Mouse (Mus musculus): ENCODE data around the gene Fsip1. TPM values are rescaled to one million over a fixed set of nuclear protein-coding genes. Genes with fewer than 3 reads are reported as not detected.

Gene Fsip1
- 1.0 and 1.2 TPM in 2 replicates for polyA plus RNA-seq (2014; fragmentation: Nextera tagmentation; extraction: Ambion mirVana)

DNA sequence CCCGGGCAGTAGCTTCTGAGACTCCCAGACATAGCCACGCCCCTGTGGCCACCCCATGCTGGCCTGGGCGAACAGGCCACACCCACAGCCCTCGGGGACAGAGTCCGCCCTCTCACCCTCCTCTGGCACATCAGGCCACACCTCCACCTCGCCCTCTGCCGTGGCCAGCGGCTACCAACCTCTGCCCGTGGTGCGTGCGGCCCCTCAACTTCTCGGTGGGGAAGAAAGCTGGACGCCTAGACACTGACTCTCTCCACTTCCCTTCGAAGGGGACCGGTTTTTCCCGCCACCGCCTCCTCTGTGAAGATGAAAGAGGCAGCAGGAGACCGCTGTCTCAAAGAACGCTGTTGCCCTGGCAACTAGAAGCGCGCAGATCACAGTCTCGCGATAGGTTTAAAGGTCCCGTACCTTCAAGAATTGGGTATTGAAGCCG, at the start of gene Fsip1:
TSS of gene Fsip1 (minus strand) at position 346 of the 433 bp plus-strand sequence.
- DNase-seq (ENCODE audit: low spot score) (peak; percentile 82), ATAC-seq (ENCODE audit: insufficient number of reproducible peaks, low FRiP score, low TSS enrichment, low read depth) (peak; percentile 91)
- peak within 1 kb of the TSS; percentile 37 for H3K4me3 ChIP-seq (ENCODE audit: low read depth, low read length)
- no peaks in the 10 kb centered on the region for H3K27me3 ChIP-seq (ENCODE audit: control insufficient read depth, insufficient read depth, low read length)
- WGBS = 2% methylated on average over 25 of the region's 25 CpGs
- H3K9me3 ChIP-seq (ENCODE audit: control insufficient read depth, low read length) = no peaks in the 10 kb centered on the region
- no peak within 1 kb of the TSS for H3K27ac ChIP-seq (replicated peaks; ENCODE audit: low read depth, low read length)
- H3K4me1 ChIP-seq (ENCODE audit: control insufficient read depth, insufficient read depth, low read length) = peaks cover 3% of the 10 kb centered on the region; the same call in 1 of the 2 replicates
- peak within 1 kb of the TSS; percentile 48 for H3K4me2 ChIP-seq (ENCODE audit: low read depth, severe bottlenecking)
- no peaks in the 10 kb centered on the region for H3K36me3 ChIP-seq (ENCODE audit: control insufficient read depth, insufficient read depth, low read length)
- H3K9ac ChIP-seq (ENCODE audit: low read length) = no peak within 1 kb of the TSS; the same call in 1 of the 2 replicates

DNA sequence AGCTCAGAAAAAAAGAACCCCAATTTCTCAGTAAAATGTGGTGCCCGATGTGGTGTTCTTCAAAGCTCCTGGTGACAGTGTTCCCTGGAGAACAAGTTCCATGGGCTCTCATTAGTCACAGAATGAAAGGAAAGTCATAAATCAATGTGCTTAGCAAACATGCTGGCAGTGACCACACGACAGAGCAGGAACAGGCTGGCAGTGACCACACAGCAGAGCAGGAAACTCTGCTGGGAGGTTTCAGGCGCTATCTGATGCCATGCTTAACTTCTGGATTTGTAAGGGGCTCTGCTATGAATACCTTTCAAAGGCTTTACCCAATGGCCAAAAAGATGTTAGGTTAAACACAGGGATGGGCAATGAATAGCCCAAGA, 49.7 kb upstream of the Fsip1 start:
- ATAC-seq (ENCODE audit: insufficient number of reproducible peaks, low FRiP score, low TSS enrichment, low read depth) = no peak
- 36% methylated on average over 3 of the region's 3 CpGs for WGBS
- H3K9me3 ChIP-seq (ENCODE audit: control insufficient read depth, low read length) = no peaks in the 10 kb centered on the region

DNA sequence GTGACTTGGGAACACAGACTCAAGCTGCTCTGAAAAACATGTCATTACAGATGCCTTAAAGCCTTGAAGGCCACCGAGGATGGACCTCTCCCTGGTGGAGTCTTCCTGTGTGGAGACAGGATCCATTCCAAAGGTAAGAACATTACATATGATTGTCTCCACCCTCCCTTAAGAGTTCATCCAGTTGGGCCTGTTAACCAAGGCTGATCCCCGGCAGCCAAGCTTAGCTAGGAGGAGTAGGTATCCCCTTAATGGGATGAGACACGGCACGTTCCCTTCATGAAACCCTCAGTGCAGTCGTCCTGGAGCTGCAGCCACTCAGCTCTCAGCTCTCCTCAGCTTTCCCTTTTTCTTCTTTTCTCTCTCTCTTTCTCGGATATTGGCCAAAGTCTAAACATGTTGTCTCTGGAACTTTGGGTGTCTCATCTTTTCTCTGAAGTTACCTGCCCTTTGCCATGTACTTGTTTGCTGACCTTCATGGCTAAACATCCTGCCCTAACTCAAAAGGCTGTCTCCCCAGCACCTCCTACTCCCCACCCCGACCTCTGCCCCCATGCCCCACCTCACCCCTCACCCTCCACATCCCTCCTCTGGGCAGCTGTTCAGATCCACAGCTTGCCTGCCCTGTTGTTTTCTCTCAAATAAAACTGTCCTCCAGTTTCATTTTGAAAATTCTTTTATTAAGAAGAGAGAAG, 49.2 kb upstream of the Fsip1 start:
- 66% methylated on average over 7 of the region's 7 CpGs for WGBS
- no peak for DNase-seq (ENCODE audit: low spot score)
- no peak for ATAC-seq (ENCODE audit: insufficient number of reproducible peaks, low FRiP score, low TSS enrichment, low read depth)
- Histone ChIP-seq H3K4me3 (ENCODE audit: low read depth, low read length) (no peak overlapping the region), H3K9me3 (ENCODE audit: control insufficient read depth, low read length) (no peaks in the 10 kb centered on the region), H3K27ac (replicated peaks; ENCODE audit: low read depth, low read length) (no peak overlapping the region), H3K4me2 (ENCODE audit: low read depth, severe bottlenecking) (no peak overlapping the region), H3K9ac (ENCODE audit: low read length) (no peak overlapping the region), H3K36me3 (ENCODE audit: control insufficient read depth, insufficient read depth, low read length) (no peaks in the 10 kb centered on the region), H3K27me3 (ENCODE audit: control insufficient read depth, insufficient read depth, low read length) (no peaks in the 10 kb centered on the region), H3K4me1 (ENCODE audit: control insufficient read depth, insufficient read depth, low read length) (no peaks in the 10 kb centered on the region)

More for the DNA sequence above, 49.7 kb upstream of the Fsip1 start:
- Histone ChIP-seq H3K27ac (replicated peaks; ENCODE audit: low read depth, low read length) (no peak overlapping the region), H3K9ac (ENCODE audit: low read length) (no peak overlapping the region), H3K36me3 (ENCODE audit: control insufficient read depth, insufficient read depth, low read length) (no peaks in the 10 kb centered on the region), H3K4me3 (ENCODE audit: low read depth, low read length) (no peak overlapping the region), H3K4me1 (ENCODE audit: control insufficient read depth, insufficient read depth, low read length) (no peaks in the 10 kb centered on the region), H3K27me3 (ENCODE audit: control insufficient read depth, insufficient read depth, low read length) (no peaks in the 10 kb centered on the region), H3K4me2 (ENCODE audit: low read depth, severe bottlenecking) (no peak overlapping the region)
- no peak for DNase-seq (ENCODE audit: low spot score)

DNA sequence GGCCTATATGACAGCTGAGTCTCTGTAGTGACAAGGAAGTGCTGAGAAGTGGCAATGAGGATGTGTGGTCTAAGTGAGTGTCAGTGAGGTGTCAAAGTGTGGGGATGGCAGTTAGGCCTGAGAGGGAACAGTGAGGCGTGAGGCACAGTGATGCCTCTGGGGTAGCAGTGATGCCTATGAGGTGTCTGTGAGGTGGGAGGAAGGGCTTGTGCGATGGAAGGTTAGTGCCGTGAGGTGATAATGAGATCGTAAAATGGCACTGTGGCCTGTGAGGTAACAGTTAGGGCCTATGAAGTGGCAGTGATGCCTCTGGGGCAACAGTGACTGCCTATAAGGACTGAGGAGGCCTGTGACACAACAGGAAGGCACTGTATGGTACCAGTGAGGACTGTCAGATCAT, 46.7 kb upstream of the Fsip1 start:
- no peaks in the 10 kb centered on the region for H3K9me3 ChIP-seq (ENCODE audit: control insufficient read depth, low read length)
- no peak for DNase-seq (ENCODE audit: low spot score)
- H3K4me2 ChIP-seq (ENCODE audit: low read depth, severe bottlenecking) = no peak overlapping the region
- H3K36me3 ChIP-seq (ENCODE audit: control insufficient read depth, insufficient read depth, low read length) = no peaks in the 10 kb centered on the region
- no peak overlapping the region for H3K9ac ChIP-seq (ENCODE audit: low read length)
- H3K27me3 ChIP-seq (ENCODE audit: control insufficient read depth, insufficient read depth, low read length) = no peaks in the 10 kb centered on the region
- H3K4me1 ChIP-seq (ENCODE audit: control insufficient read depth, insufficient read depth, low read length) = no peaks in the 10 kb centered on the region
- no peak overlapping the region for H3K27ac ChIP-seq (replicated peaks; ENCODE audit: low read depth, low read length)
- no peak overlapping the region for H3K4me3 ChIP-seq (ENCODE audit: low read depth, low read length)
- WGBS = 24% methylated on average over 4 of the region's 4 CpGs
- no peak for ATAC-seq (ENCODE audit: insufficient number of reproducible peaks, low FRiP score, low TSS enrichment, low read depth)

DNA sequence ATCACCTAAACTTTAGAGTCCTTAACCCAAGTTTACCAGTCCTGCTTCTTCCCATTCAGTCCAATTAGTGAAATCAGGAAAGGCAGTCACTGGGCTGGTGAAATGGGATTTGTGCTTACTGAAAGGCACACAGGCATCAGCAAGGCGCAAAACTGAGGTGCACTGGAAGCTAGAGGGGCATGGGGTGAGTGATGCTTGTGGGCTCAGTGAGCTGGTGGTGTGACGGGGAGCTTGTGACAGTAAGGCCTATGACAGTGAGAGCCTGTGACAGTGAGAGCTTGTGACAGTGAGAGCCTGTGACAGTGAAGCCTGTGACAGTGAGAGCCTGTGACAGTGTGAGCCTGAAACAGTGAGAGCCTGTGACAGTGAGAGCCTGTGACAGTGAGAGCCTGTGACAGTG, 44.9 kb upstream of the Fsip1 start:
- ATAC-seq (ENCODE audit: insufficient number of reproducible peaks, low FRiP score, low TSS enrichment, low read depth) (no peak), DNase-seq (ENCODE audit: low spot score) (no peak)
- H3K4me2 ChIP-seq (ENCODE audit: low read depth, severe bottlenecking) = no peak overlapping the region
- H3K27ac ChIP-seq (replicated peaks; ENCODE audit: low read depth, low read length) = no peak overlapping the region
- 80% methylated on average over 2 of the region's 2 CpGs for WGBS
- no peak overlapping the region for H3K4me3 ChIP-seq (ENCODE audit: low read depth, low read length)
- H3K9me3 ChIP-seq (ENCODE audit: control insufficient read depth, low read length) = no peaks in the 10 kb centered on the region
- no peaks in the 10 kb centered on the region for H3K36me3 ChIP-seq (ENCODE audit: control insufficient read depth, insufficient read depth, low read length)
- no peaks in the 10 kb centered on the region for H3K4me1 ChIP-seq (ENCODE audit: control insufficient read depth, insufficient read depth, low read length)
- no peak overlapping the region for H3K9ac ChIP-seq (ENCODE audit: low read length)
- no peaks in the 10 kb centered on the region for H3K27me3 ChIP-seq (ENCODE audit: control insufficient read depth, insufficient read depth, low read length)

DNA sequence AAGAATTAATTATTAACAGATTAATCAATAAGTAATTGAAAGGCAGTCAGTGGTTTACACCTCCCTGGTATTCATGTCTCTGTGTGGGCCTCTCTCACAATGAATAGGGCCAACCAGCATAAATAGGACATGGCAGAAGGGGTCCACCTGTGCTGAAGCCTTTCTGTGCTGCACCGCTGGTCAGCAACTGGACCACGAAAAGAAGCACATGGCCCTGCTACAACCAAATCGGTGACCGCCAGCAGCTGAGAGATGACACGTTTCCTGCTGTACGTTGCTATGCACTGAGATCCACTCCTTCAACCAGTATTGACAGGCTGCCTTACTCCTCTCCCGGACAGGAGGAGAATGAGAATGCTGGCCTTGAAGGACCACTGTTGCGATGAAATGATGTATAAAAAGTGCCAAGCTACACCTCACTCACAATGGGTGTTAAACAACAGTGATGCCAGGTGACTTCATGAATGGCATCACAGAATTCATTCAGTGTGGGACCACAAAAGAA, 44.3 kb upstream of the Fsip1 start:
- no peak for DNase-seq (ENCODE audit: low spot score)
- no peak overlapping the region for H3K27ac ChIP-seq (replicated peaks; ENCODE audit: low read depth, low read length)
- no peak for ATAC-seq (ENCODE audit: insufficient number of reproducible peaks, low FRiP score, low TSS enrichment, low read depth)
- no peaks in the 10 kb centered on the region for H3K27me3 ChIP-seq (ENCODE audit: control insufficient read depth, insufficient read depth, low read length)
- no peak overlapping the region for H3K9ac ChIP-seq (ENCODE audit: low read length)
- H3K4me3 ChIP-seq (ENCODE audit: low read depth, low read length) = no peak overlapping the region
- WGBS = 85% methylated on average over 8 of the region's 8 CpGs
- H3K36me3 ChIP-seq (ENCODE audit: control insufficient read depth, insufficient read depth, low read length) = no peaks in the 10 kb centered on the region
- no peak overlapping the region for H3K4me2 ChIP-seq (ENCODE audit: low read depth, severe bottlenecking)
- no peaks in the 10 kb centered on the region for H3K9me3 ChIP-seq (ENCODE audit: control insufficient read depth, low read length)
- H3K4me1 ChIP-seq (ENCODE audit: control insufficient read depth, insufficient read depth, low read length) = no peaks in the 10 kb centered on the region

GRCm38 (mm10) chr2:118299981-118300380, 43.2 kb upstream of the Fsip1 start:
- no peaks in the 10 kb centered on the region for H3K27me3 ChIP-seq (ENCODE audit: control insufficient read depth, insufficient read depth, low read length)
- no peaks in the 10 kb centered on the region for H3K9me3 ChIP-seq (ENCODE audit: control insufficient read depth, low read length)
- no peak overlapping the region for H3K9ac ChIP-seq (ENCODE audit: low read length)
- no peak overlapping the region for H3K4me2 ChIP-seq (ENCODE audit: low read depth, severe bottlenecking)
- H3K27ac ChIP-seq (replicated peaks; ENCODE audit: low read depth, low read length) = no peak overlapping the region
- 91% methylated on average over 2 of the region's 2 CpGs for WGBS
- no peak for DNase-seq (ENCODE audit: low spot score)
- ATAC-seq (ENCODE audit: insufficient number of reproducible peaks, low FRiP score, low TSS enrichment, low read depth) = no peak
- H3K4me3 ChIP-seq (ENCODE audit: low read depth, low read length) = no peak overlapping the region
- no peaks in the 10 kb centered on the region for H3K4me1 ChIP-seq (ENCODE audit: control insufficient read depth, insufficient read depth, low read length)
- no peaks in the 10 kb centered on the region for H3K36me3 ChIP-seq (ENCODE audit: control insufficient read depth, insufficient read depth, low read length)

GRCm38 (mm10) chr2:118298601-118299000, 41.8 kb upstream of the Fsip1 start:
- Histone ChIP-seq H3K27me3 (ENCODE audit: control insufficient read depth, insufficient read depth, low read length) (no peaks in the 10 kb centered on the region), H3K9me3 (ENCODE audit: control insufficient read depth, low read length) (no peaks in the 10 kb centered on the region), H3K27ac (replicated peaks; ENCODE audit: low read depth, low read length) (no peak overlapping the region), H3K4me1 (ENCODE audit: control insufficient read depth, insufficient read depth, low read length) (no peaks in the 10 kb centered on the region), H3K4me3 (ENCODE audit: low read depth, low read length) (no peak overlapping the region), H3K36me3 (ENCODE audit: control insufficient read depth, insufficient read depth, low read length) (no peaks in the 10 kb centered on the region), H3K9ac (ENCODE audit: low read length) (no peak overlapping the region), H3K4me2 (ENCODE audit: low read depth, severe bottlenecking) (no peak overlapping the region)
- no peak for DNase-seq (ENCODE audit: low spot score)
- WGBS = 82% methylated on average over 4 of the region's 4 CpGs
- no peak for ATAC-seq (ENCODE audit: insufficient number of reproducible peaks, low FRiP score, low TSS enrichment, low read depth)

DNA sequence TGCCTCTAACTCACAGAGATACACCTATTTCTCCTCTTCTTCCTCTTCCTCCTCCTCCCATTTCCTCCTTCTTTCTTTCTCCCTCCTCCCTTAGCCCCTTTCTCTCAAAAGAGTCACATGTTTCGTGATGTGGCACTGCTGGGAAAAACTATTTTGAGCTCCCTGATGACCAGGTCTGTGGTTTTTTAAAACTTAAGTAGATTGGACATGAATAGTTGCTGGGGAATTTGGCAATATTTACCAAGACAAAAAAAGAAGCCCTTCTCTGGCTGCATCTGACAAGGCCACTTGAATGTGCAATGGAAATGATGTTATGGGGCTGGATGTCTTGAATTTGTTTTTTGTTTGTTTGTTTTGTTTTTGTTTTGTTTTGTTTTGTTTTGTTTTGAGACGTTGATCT, 41.2 kb upstream of the Fsip1 start:
- no peak overlapping the region for H3K4me2 ChIP-seq (ENCODE audit: low read depth, severe bottlenecking)
- no peak overlapping the region for H3K4me3 ChIP-seq (ENCODE audit: low read depth, low read length)
- no peaks in the 10 kb centered on the region for H3K9me3 ChIP-seq (ENCODE audit: control insufficient read depth, low read length)
- H3K36me3 ChIP-seq (ENCODE audit: control insufficient read depth, insufficient read depth, low read length) = no peaks in the 10 kb centered on the region
- no peaks in the 10 kb centered on the region for H3K4me1 ChIP-seq (ENCODE audit: control insufficient read depth, insufficient read depth, low read length)
- DNase-seq (ENCODE audit: low spot score) = no peak
- no peak for ATAC-seq (ENCODE audit: insufficient number of reproducible peaks, low FRiP score, low TSS enrichment, low read depth)
- no peaks in the 10 kb centered on the region for H3K27me3 ChIP-seq (ENCODE audit: control insufficient read depth, insufficient read depth, low read length)
- 79% methylated on average over 2 of the region's 2 CpGs for WGBS
- no peak overlapping the region for H3K9ac ChIP-seq (ENCODE audit: low read length)
- no peak overlapping the region for H3K27ac ChIP-seq (replicated peaks; ENCODE audit: low read depth, low read length)
